Mouse (Mus musculus) CD4-positive, CD25-positive, alpha-beta regulatory T cell, adult 2 months (primary cell): ENCODE data around the gene Zfyve9.

Experiments
- DNase-seq: peaks from one replicate; pipeline ENCODE4 v3.0.0-alpha.2; 2012; ENCODE audit warnings: low read depth, low spot score

The Zfyve9 gene

DNA sequence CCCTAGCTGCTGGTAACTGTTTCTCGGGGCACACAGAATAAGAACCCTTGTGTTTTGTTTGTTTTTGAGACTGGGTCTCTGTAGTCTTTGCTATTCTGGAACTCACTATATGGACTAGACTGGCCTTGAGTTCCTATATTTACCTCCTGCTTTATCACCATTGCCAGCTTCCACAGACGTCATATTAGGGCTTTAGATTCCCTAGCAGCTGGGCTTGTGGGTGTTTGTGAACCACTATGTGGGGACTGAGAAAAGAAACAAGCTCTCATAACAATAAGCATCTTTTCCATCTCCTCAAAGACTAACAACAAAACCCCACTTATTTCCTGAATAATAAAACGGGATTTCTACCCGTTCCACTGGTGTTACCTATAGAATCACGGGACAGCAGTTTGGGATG lies 169.7 kb downstream of the Zfyve9 start:
- no peak for DNase-seq

DNA sequence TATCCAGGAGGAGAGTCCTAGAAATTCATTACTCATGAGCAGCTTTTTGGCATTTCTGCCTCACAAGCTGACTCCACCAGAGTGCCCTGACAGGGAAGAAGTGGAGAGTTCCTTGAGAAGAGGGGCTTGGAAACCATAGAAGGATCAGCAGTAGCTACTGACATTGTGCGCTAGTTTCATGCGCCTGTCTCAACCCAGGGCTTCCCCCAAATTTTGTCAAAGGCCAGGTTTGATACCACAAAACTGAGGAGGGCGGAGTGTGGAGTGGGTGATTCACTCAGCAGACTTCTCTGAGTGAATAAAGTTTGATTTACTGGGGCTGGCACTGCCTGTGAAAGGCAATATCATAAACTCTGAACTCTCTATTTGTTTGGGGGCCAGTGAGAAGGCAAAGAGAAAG lies 171.9 kb downstream of the Zfyve9 start:
- DNase-seq: no peak

DNA sequence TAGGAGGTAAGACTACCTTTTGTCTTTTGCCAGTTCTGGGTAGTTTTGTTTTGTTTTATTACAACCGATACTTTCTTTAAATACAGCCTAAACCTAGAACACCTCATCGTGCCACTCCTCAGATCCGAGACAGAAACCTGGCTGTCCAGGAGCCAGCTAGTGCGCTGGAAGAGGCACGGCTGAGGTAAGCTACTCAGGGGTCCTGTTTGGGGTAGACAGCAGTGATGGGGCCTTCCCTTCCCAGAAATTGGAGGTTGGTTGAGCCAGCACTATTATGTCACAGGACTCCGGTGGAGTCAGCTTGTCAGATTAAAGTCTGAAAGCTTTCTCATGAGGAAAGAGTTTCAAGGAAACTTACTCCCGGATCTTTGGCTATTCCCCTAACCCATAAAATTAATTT lies 178.7 kb downstream of the Zfyve9 start:
- no peak for DNase-seq

DNA sequence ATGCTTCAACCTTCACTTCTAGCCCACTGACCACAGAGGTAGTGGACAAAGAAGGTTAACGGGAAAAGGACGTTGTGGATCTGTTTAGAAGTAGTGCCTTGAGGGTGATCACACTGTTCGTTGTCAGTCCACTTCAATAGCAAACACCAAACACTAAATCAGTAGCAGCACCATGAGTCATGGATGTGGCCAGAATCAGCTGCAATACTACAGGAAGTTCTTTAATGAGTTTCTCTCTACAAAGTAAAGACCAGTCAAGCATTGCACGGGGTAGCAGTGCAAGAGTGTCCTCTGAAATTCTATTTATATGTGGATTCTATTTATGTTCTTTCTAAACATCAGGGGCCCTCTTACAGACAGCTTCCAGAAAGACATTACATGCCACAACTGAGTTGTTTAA lies 182.3 kb downstream of the Zfyve9 start:
- DNase-seq: no peak

DNA sequence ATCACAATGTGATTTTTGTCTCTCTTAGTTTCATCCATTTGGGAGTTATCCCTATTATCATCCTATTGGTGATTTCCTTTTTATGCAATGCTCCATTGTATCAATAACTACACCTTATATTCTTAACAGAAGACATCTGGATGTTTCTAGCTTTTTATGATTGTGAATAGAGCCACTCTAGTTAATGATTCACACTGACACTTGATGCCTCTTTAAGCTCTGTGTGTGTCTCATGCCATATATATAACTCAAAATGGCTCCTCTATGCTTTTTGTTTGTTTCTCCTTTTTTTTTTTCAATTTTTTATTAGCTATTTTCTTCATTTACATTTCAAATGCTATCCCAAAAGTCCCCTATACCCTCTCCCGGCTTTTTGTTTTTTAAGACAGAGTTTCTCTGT lies 184.8 kb downstream of the Zfyve9 start:
- DNase-seq: no peak

DNA sequence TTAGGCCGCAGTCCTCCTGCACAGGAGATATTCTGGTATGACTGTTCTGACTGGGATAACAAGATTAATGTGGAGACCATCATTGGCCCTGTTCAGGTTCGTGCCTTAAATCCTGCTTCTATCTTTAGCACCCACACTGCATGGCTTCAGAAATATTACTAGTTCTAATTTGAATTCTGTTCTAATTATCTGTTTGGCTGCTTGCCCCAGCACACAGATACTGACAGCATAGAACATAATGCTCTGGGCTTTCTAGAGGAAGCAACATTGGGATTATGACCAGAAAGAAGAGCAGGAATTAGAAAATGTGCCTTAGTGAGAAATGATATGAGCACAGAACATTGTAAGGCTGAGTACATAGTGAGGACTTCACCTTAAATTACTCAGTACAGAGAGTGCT lies 187.2 kb downstream of the Zfyve9 start:
- DNase-seq: no peak
